Mouse (Mus musculus) C2C12 (cell line): Measurements from ENCODE around the gene Hist1h2ac.

ENCODE experiments used
- CEBPB ChIP-seq: IDR thresholded peaks from one replicate; pipeline ENCODE4 v1.6.1; 2011; ENCODE audit warnings: low read depth, mild to moderate bottlenecking, control low read depth, moderate library complexity
- CTCF ChIP-seq: IDR thresholded peaks from one replicate; pipeline ENCODE4 v1.5.1; 2011; ENCODE audit not compliant: control insufficient read depth, insufficient read depth, insufficient read length
- MAX ChIP-seq: IDR thresholded peaks from one replicate; pipeline ENCODE4 v1.6.1; 2011; ENCODE audit warnings: mild to moderate bottlenecking, control low read depth
- MYOD1 ChIP-seq: IDR thresholded peaks from one replicate; pipeline ENCODE4 v1.6.1; 2011; ENCODE audit warnings: low read depth; ENCODE audit not compliant: control insufficient read depth, insufficient read length
- MYOG ChIP-seq: IDR thresholded peaks from one replicate; pipeline ENCODE4 v1.6.1; 2011; ENCODE audit not compliant: control insufficient read depth, insufficient read length; ENCODE audit errors: extremely low read depth
- USF1 ChIP-seq: IDR thresholded peaks from one replicate; pipeline ENCODE4 v1.6.1; 2011; ENCODE audit warnings: low read depth, mild to moderate bottlenecking, control low read depth, moderate library complexity

- TF ChIP-seq CTCF (no peak), USF1 (no peak), MAX (no peak), CEBPB (no peak), MYOD1 (no peak), MYOG (no peak)
Measured at GRCm38 (mm10) chr13:23689459-23689858, 5.7 kb upstream of the Hist1h2ac start.
